Mouse (Mus musculus) spleen, postnatal 4 days (tissue): ENCODE measurements around the gene Vps41.

Experiments used
- DNase-seq, 2 experiments: peaks; one replicate each; pipeline ENCODE4 v3.0.0; 2022; ENCODE audit warnings: low spot score in 2 of 2

The Vps41 gene

DNA sequence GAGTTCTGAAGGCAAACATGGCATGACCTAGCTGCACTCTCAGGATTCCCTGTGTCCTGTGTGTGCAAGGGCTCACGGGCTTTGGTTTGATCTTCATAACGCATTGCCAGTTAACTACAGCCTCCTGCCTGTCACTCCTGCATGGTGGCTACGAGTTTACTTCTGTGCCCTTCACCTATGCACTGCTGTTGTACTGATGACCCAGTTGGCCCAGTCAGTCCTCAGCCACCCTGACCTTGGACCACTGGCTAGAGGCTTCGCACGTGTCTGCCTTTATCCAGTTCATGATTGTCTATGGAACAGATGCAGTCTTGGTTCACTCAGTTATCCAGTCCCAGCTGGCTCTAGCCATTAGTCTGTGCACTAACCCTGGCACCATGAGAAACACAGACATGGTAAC is 151.7 kb downstream of the Vps41 start:
- no peak for DNase-seq

DNA sequence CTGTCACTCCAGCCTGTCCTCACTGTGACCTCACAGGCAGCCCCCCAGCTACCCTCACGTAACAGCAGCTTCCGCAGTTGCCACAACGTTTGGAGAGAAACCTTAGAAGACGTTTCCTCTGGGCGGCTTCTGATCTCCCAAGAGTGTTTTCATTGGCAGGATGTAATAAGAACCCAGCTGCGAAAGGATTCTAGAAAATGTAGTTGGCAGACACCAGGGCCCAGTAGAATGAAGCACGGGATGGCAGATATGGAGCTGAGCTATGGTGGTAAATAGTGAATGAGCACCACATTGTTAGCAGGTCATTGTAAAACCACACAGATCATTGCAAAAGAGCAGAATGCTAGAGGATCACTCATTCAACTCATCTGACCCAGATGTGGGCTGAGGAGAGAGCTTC is 158.2 kb downstream of the Vps41 start:
- DNase-seq, result no peak

DNA sequence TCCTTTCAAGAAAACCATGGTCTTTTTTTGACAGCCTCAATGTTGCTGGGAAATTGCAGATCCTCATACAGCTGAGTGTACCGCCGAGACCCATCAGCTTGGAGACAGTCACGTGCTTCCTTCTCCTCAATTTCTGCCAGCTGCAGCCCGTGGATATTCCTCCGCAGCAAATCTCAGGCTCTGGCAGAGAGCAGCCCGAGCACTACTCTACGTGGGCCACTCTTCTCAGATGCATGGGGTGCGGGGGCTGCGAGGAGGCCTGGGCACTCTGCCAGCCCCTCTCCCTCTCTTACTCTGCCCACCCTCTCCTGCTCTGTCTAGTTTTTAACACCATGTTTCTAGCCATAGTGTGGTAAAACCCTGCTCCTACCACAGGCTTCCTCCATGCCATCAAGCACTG is 175.8 kb downstream of the Vps41 start:
- DNase-seq, result no peak

DNA sequence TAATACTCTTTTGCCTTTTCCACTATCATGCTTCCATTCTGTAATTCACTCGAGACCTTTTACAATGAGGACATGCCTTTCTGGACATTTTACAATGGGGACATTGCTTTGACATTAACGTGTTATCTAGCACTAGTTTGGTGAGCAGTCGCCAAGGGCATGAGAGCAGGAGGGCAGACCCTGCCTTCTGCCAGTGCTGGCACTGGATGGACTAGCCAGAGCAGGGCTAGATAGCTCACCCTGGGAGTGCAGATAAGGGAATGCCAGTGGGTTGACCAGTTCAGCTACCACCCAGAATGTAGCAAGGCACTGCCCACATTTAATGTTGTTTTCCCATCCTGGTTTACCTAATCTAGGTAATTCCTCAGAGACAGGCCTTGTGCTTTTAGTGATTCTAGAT is 179.7 kb downstream of the Vps41 start:
- no peak for DNase-seq

DNA sequence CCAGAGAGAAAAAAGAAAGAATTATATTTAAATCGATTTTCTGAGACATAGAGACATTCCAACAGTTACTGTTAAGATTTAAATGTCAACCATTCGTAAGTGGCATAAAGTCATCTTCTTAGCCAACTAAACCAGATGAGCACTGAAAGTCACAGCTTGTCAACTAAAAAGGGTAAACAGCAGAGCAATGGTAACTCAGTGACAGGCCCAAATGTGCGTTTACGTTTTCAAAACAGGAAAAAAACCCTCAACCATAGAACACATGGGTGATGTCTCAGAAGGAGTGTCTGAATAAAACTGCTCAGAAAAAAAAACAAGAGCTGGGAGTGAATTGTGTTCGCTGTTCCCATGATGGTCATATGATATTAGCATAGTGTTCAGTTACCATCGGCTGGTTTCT is 186.5 kb downstream of the Vps41 start:
- no peak for DNase-seq

DNA sequence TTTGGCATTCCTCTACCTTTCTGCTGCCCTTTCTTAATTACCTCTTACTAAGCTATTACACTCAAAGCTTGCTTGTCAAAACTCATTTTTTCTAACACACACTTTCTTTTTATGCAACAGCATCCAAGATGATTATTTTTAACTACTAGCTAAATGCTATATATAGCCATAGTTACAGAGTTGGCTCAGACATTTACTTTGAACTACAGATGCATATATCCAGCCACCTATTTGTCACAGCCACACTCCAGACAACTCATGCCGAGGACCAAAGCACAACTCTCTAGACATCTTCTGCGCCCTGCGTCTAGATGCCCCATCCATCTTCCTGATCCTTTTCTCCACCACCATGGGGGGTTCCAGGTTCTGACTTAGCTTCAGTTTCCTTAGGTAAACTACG is 197.7 kb downstream of the Vps41 start:
- DNase-seq, result no peak
